Mouse (Mus musculus): ENCODE measurements at regions not wholly inside any gene's neighbourhood (a gene's known extent, or its start where the extent isn't known, plus 50 kb on each side); places are given as distances from the start of the nearest gene placed in this dataset.
"Not testable (repeated sequence)": the region's sequence is repeated elsewhere in the genome, so short reads cannot be mapped to it uniquely, and the experiment has no call there.

- DNase-seq (ENCODE audit: low read depth, low spot score), result no peak
Measured at GRCm38 (mm10) chr12:115527065-115527464, 520.5 kb upstream of the Zfp386 start.

GRCm38 (mm10) chr12:115542482-115542881 is 505.0 kb upstream of the Zfp386 start:
- DNase-seq (ENCODE audit: low read depth, low spot score), result no peak

DNA sequence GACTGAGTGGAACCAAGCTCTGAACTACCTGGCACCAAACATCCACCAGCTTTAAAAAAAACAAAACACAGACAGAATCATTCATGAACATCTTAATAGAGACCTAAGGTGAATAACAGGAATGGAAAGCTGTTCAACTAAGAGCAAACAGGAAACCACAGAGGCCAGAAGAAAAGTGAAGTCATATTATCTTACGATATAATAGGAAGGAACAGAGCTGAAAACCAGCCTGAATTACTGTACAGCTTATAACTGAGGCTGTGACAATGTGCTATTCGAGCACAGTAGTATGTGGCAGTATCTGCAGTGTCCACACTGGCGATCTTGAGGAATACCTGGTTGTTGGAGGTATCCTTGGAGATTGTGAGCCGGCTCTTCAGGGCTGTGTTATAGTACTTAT is 480.6 kb upstream of the Zfp386 start:
- not testable (repeated sequence) for DNase-seq (ENCODE audit: low read depth, low spot score)

DNA sequence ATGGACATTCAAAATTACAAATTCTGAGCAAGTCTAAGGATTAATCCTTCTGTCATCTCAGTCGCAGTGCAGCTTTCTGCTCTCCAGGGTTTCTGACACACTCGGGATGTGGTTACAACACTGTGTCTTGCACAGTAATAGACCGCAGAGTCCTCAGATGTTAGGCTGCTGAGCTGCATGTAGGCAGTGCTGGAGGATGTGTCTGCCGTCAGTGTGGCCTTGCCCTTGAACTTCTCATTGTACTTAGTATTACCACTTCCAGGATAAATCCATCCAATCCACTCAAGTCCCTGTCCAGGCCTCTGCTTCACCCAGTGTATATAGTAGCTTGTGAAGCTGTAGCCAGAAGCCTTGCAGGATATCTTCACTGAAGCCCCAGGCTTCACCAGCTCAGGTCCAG is 454.5 kb upstream of the Zfp386 start:
- DNase-seq (ENCODE audit: low read depth, low spot score), result not testable (repeated sequence)

DNA sequence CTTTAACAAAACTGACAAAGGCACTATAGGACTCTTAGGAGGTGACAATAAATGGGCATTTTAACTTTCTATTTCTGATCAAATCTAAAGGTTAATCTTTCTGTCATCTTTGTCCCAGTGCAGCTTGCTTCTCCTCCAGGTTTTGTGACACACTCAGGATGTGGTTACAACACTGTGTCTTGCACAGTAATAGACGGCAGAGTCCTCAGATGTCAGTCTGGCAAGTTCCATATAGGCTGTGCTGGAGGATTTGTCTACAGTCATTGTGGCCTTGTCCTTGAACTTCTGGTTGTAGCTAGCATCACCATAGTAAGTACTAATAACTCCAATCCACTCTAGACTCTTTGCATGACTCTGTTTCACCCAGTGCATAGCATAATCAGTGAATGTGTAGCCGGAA is 443.8 kb upstream of the Zfp386 start:
- no peak for DNase-seq (ENCODE audit: low read depth, low spot score)

- no peak for DNase-seq (ENCODE audit: low read depth, low spot score)
Measured at GRCm38 (mm10) chr12:115604951-115605350, 442.6 kb upstream of the Zfp386 start.

DNA sequence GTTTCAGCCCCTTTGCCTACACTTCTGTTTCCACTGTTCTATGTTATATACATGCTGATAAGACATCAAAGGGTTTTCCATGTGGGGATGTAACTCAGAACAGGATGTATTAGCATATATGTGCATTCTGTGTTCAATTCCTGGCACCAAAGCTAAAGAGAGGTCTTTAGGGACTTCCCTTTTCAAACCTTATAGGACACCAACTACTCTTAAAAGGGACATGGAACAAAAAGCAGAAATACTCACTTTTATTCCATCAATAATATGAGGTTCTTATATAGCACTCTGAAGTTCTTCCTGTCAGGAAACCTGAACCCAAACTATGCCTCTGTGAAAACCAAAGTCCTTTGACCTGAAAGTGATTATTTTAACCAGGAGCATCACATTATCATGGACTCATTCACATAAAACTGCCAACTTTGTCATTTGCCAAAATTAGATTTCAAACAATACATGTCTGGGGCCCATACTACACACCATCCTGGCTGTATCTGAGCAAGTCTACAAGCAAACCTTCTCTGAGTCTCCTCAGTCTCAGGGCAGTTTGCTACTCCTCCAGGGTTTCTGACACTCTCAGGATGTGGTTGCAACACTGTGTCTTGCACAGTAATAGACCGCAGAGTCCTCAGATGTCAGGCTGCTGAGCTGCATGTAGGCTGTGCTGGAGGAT is 424.8 kb upstream of the Zfp386 start:
- DNase-seq (ENCODE audit: low read depth, low spot score), result not testable (repeated sequence)

DNA sequence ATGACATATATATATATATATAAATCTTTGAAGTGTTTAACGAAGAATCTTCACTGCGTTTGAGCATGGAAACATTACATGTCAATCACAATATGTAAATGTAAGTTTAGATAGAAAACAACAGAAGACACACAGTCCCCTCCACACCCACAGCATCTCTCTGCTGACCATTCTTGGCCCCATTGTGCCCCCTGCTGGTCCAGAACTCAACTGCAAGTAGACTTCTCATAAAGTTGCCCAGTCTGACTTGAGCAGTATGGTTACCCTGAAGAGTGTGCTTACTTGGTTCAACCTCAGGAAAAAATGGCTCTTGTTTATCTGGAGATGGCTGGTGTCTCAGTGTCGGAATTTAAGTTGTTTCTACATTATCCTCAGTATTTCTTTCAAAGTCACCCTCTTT is 423.3 kb upstream of the Zfp386 start:
- DNase-seq (ENCODE audit: low read depth, low spot score), result no peak

GRCm38 (mm10) chr12:115647599-115647998 is 399.9 kb upstream of the Zfp386 start:
- no peak for DNase-seq (ENCODE audit: low read depth, low spot score)

DNA sequence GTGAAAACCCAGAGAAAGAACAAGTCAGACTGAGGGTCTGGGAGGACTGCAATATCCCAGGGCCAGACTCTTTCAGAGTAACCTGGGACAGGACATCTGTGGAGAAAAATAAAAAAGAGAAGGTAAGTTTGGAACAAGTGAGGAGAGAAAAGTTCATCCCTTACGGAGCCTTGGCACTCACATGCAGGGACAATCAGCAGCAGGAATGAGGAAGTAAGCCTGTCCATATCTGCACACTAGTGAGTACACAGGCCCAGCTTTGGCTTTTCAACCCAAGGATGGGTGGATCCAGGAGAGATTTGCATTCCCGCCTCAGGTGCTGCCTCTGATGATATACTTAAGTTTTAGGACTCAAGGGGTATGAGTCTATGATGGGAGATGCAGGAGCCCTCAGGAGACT is 399.4 kb upstream of the Zfp386 start:
- not testable (repeated sequence) for DNase-seq (ENCODE audit: low read depth, low spot score)

GRCm38 (mm10) chr12:115655781-115656180 is 391.7 kb upstream of the Zfp386 start:
- DNase-seq (ENCODE audit: low read depth, low spot score), result no peak

- DNase-seq (ENCODE audit: low read depth, low spot score), result not testable (repeated sequence)
Measured at GRCm38 (mm10) chr12:115664081-115664480, 383.4 kb upstream of the Zfp386 start.

DNA sequence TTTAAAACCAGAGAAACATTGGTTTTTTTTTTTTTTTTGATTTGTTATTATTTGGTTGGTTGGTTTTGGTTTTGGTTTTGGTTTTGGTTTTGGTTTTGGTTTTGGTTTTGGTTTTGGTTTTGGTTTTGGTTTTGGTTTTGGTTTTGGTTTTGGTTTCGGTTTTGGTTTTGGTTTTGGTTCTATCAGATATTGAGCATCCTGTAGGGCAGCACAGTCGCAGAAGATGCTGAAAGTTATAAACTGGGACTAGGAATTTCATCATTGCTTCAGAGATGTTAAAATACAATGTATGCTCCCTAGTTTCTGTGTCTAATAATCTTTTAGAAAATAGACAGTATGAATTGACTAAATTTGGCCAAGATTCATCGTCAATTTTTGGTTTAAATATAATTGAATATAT is 375.8 kb upstream of the Zfp386 start:
- DNase-seq (ENCODE audit: low read depth, low spot score), result not testable (repeated sequence)

- DNase-seq (ENCODE audit: low read depth, low spot score), result no peak
Measured at GRCm38 (mm10) chr12:115691801-115692200, 355.7 kb upstream of the Zfp386 start.

- not testable (repeated sequence) for DNase-seq (ENCODE audit: low read depth, low spot score)
Measured at GRCm38 (mm10) chr12:115709813-115710212, 337.7 kb upstream of the Zfp386 start.

DNA sequence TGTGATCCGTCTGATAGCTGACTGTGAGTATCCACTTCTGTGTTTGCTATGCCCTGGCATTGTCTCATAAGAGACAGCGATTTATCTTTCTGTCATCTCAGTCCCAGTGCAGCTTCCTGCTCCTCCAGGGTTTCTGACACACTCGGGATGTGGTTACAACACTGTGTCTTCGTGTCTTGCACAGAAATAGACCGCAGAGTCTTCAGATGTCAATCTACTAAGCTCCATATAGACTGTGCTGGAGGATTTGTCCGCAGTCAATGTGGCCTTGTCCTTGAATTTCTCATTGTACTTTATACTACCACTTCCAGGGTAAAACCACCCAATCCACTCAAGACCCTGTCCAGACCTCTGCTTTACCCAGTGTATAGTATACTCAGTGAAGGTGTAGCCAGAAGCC is 305.5 kb upstream of the Zfp386 start:
- not testable (repeated sequence) for DNase-seq (ENCODE audit: low read depth, low spot score)

- DNase-seq (ENCODE audit: low read depth, low spot score), result not testable (repeated sequence)
Measured at GRCm38 (mm10) chr12:115749586-115749985, 297.9 kb upstream of the Zfp386 start.

DNA sequence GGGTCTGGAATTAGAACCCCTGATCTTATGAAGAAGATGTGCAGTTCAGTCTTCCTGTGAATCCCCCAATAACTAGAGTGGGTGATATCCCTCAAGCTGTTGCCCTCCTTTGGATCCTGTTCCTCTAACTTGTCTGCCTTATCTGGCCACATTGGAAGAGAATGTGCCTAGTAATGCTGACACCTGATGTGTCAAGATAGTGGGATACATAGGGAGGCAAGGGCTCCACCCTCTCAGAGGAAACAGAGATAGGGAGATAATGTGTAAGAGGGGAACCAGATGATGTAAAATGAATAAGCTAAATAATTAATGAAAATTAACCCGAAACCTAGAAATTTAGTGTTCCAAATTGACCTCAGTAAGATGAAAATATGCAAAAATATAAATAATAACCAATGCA is 294.4 kb upstream of the Zfp386 start:
- DNase-seq (ENCODE audit: low read depth, low spot score), result not testable (repeated sequence)

- DNase-seq (ENCODE audit: low read depth, low spot score), result not testable (repeated sequence)
Measured at GRCm38 (mm10) chr12:115757526-115757925, 290.0 kb upstream of the Zfp386 start.

DNA sequence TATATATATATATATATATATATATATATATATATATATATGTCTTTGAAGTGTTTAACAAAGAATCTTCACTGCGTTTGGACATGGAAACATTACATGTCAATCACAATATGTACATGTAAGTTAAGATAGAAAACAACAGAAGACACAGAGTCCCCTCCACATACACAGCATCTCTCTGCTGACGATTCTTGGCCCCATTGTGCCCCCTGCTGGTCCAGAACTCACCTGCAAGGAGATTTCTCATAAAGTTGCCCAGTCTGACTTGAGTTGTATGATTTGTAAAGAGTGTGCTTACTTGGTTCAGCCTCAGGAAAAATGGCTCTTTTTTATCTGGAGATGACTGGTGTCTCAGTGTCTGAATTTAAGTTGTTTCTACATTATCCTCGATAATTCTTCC is 288.5 kb upstream of the Zfp386 start:
- DNase-seq (ENCODE audit: low read depth, low spot score), result peak; percentile 27

DNA sequence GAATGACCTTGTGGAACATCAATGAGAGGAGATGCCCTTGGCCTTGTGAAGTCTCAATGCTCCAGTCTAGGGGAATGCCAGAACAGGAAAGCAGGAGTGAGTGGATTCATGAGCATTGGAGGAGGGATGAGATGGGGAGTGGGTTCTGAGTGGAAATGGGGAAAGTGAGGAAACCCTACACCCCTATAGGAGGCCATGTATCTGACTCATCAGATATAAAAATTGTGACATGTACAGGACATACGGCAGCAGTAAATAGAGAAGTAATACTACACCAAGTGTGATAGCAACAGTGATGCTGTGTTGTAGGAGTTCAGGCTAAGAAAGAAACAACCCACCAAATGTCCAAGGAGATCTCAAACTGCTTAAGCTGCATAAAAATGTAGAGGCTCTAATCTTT is 285.8 kb upstream of the Zfp386 start:
- not testable (repeated sequence) for DNase-seq (ENCODE audit: low read depth, low spot score)

- DNase-seq (ENCODE audit: low read depth, low spot score), result not testable (repeated sequence)
Measured at GRCm38 (mm10) chr12:115764939-115765479, 282.5 kb upstream of the Zfp386 start.

GRCm38 (mm10) chr12:115771176-115771575 is 276.3 kb upstream of the Zfp386 start:
- DNase-seq (ENCODE audit: low read depth, low spot score), result not testable (repeated sequence)
